Mouse (Mus musculus): ENCODE measurements at regions not wholly inside any gene's neighbourhood (a gene's known extent, or its start where the extent isn't known, plus 50 kb on each side); places are given as distances from the start of the nearest gene placed in this dataset.

DNA sequence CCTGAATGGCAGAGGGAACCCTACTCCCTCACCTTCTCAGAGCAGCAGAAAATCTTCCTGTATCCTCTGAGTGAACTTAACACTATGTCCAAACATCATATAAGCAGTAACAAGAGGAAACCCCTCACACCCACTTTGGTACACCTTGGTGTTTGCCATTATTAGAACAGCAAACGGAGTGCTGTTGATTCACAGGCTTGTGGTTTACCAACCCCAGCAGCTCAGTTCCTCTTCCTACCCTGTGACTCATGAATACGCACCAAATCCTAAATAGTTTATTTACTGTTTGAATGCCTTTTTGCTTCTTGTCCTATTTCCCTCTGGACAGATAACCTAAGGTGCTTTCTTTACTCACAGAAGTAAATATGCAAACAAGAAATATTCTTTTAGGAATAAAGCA lies 233.3 kb downstream of the Foxa2 start:
- DNase-seq (ENCODE audit: low spot score in 2 of 2) = no peak

DNA sequence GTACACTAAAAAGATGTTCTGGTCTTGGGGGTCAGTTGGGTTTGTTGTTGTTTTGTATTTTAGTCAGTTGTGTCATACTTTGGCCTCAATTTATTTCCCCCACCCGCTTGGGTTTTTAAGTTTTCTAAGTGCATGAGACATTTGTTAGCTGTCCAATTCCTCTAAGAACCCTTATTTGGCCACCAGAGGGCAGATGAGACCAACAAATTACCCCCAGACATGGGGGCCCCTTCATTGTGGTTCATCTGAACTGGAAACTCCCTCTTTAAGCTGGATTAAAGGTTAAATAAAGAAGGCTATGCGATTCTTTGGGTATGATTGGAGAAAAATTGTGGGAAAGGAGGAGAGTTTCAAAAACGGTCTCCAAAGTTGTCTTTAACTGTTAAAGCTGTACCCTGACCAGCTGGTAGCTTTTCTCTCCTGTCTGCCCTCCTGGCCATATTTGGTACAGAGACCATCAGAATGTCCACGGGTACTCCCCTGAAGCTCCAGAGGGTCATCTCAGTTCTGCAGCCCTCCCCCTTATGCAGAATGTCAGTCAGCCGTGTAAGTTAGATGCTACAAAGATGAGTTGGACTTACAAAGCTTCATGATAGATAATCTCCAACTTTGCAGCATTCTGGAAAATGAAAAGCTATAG lies 238.6 kb downstream of the Foxa2 start:
- no peak for DNase-seq (ENCODE audit: low spot score in 2 of 2)

DNA sequence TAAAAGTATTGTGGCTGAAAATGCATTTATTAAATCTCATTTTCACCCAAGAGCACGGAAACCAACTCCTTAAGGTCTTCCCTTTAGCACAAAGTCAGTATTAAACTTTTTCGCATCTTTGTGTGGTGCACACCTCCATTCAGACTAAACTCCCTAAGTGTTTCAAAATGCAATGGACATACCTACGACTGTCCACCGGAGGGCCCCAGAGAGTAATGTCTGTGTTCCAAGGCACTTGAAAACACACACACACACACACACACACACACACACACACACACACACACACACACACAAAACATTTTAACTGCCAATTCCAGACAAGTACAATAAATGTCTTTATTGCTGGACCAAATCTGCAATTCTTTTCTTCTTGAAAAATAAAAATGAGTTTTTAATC lies 243.7 kb downstream of the Foxa2 start:
- no peak for DNase-seq (ENCODE audit: low spot score in 2 of 2)

DNA sequence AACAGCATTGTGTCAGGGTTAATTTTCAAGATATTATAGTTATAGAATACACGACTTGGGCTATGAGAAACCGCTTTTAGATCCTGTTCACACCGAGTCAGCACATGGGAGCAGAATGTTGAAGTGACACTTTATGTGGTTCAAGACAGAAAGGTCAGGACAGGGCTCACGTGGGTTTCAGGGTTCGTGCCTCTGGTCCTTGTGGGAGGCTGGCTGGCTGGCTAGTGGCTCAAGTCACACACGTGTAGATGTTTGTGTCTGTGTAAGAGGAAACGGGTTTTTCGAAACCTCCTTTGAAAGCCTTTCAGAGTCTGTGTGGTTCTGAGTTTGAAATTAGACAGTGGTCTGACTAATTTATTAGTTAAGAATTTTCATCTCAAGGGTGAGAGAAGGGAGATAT lies 255.3 kb downstream of the Foxa2 start:
- DNase-seq (ENCODE audit: low spot score in 2 of 2) = no peak

DNA sequence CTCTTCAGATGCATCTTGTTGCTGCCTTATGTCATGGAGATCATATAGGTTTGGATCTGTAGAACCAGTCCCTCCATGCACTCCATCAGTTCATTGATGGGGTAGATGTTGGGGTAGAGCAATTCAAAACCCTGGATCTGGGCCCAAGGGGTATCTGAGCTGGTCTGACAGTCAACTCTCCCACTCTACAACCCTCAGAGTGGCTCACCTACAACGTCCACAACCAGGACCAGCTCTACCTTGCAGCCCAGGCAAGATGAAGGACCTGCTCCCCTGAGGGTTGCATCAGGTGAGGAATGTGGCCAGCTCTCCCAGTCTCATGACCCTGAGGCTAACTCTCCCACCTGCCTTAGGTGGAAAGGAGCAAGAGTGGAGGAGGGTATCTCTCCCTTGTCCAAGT lies 256.9 kb downstream of the Foxa2 start:
- no peak for DNase-seq (ENCODE audit: low spot score in 2 of 2)

DNA sequence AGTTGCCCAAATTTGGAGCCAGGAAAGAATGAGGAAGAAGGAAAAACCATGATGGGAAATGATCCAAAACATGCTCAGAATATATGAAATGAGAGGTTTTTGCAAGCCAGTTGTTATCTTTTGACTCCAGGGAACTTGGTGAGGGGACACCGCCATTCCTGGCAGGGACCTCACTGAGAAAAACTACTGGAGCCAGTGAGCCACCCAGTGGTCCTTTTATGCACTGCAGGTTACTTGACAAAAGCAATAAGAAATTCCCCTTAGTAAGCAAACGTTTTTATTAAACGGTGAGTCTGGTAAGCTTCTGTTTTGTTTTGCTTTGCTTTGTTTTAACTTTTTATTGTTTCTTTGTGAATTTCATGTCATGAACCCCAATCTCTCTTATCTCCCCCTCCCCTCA lies 257.5 kb downstream of the Foxa2 start:
- DNase-seq (ENCODE audit: low spot score in 2 of 2) = no peak

DNA sequence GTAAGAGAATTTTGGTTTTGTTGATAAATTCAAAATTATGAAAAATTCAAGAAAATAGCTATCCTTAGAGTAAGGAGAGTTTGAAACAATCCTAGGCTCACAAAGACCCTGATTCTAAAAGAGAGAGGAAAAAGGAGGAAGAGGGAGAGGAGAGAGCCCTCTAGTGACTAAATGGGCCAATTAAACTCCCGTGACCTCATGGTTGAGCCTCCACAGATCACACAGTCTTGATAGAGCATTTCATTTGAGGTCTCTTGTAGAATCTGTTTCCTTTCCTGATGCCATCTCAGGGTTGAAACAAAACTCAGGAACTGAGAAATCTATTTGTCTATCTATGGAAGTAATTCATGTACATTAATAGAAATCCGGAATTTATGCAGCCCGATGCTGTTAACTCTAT lies 258.8 kb downstream of the Foxa2 start:
- no peak for DNase-seq (ENCODE audit: low spot score in 2 of 2)

DNA sequence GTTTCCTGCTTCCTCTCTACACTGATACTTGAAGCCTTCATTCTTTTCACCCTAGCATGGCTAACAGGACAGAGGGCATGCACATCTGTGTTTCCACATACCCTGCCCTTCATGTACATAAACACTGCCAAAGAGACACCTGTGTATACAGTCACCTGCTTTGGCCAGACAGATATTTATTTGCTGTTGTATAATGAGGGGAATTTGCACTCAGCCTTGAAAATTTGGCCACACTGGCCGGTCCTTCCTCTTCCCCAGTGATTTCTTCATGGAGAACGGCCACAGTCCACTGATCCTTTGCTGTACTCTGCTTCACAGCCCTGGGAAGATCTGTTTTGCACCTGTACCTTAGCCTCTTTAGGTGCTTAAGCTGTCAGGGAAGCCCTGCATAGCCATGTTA lies 264.3 kb downstream of the Foxa2 start:
- no peak for DNase-seq (ENCODE audit: low spot score in 2 of 2)

DNA sequence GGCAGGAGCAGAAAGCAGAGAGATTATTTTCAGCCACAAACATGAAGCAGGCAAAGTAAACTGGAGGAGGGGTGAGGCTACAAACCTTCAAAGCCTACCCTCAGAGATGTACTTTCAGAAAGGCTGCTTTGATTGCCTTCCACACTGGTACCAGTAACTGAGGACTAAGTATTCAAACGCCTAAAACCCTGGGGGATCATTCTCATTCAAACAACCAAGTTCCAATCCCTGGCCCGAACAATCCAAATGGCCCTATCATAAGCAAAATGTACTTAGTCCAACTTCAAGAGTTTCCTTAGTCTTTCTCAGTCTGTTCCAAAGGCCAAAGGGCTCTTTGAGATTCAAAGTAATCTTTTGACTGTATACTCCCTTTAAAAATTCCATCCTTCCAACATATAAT lies 270.5 kb downstream of the Foxa2 start:
- no peak for DNase-seq (ENCODE audit: low spot score in 2 of 2)

DNA sequence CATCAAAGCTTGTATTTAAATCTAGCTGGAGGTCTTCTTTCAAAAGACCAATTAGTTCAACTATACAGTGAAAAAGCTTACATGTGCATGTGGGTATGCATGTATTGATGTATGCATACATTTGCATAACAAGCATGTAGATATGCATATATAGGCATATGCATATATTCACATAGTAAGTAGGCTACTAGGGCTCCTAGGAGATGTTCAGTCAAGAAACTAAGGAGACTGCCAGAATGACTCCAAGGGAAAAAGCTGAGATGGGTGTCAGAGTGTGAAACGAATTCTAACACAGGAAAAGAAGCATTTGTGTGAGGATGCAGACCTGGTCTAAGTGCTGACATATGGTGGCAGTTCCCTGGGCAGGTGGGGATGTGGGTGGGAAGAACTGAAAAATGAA lies 274.2 kb downstream of the Foxa2 start:
- no peak for DNase-seq (ENCODE audit: low spot score in 2 of 2)

DNA sequence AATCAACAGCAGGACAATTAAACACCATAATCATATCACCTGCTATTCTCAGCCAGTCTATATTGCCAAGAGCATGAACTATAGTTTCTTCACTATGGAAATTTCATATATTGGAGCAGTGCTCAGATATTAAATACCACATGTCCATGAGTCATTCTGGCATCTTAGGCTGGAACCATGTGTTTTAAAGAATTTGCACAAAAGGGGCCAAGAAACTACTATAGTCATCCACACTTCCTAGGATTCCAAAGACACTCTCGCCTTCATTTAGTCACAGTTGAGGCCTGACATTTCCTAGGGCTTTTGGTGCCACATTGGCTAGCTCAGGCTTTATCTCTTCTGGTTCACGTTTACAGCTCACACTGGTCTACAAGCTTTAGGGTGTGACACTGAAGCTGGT lies 293.7 kb downstream of the Foxa2 start:
- DNase-seq (ENCODE audit: low spot score in 2 of 2) = no peak

DNA sequence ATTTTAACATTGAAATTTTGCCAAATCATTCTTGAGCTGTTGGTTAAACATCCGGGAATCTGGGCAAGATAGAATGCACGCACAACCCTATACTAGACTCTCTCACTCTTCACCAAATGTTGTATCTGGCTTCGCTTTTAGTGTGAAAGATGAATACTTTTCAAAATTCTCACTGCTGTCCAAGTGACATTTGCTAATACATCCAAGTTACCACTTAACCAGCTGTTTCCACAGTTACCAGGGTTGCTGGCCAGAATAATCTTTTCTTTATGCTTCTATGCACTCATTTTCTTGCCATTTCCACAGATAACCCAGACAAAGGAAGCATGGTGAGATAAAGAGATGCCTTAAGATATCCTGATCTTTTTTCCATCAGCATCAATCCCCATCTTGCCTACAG lies 294.9 kb downstream of the Foxa2 start:
- no peak for DNase-seq (ENCODE audit: low spot score in 2 of 2)

DNA sequence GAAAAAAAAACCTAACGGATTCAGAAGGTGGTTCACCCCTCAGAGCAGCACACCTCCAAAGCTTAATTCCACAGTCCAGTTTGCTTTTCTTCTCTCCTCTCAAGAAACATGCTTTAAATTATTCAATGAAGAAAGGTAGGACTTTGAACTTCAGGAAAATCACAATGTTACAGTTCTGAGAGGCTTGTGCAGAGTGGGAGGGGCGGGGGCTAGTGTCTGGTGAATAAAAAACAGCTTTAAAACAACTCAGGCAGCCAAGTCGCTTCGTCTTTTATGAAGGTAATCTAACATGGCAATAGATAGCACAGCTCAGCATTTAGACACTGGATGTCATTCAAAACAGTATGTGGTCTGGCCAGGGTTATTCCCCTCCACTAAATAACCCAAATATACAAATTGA lies 298.8 kb downstream of the Foxa2 start:
- no peak for DNase-seq (ENCODE audit: low spot score in 2 of 2)

DNA sequence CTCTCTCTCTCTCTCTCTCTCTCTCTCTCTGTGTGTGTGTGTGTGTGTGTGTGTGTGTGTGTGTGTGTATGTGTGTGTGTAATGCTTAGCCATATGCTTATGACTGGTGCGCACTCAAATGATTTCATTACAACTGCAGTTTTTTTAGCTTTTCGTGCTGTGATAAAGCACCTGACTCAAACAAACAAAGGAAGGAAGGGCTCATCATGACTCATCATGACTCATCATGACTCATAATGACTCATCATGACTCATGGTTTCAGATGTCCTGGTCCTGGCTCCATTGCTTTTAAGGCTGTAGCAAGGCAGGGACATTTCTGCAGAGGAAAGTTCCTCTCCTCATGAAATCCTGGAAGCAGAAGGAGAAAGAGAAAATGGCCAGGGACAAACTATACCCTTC lies 302.9 kb downstream of the Foxa2 start:
- DNase-seq (ENCODE audit: low spot score in 2 of 2) = no peak

DNA sequence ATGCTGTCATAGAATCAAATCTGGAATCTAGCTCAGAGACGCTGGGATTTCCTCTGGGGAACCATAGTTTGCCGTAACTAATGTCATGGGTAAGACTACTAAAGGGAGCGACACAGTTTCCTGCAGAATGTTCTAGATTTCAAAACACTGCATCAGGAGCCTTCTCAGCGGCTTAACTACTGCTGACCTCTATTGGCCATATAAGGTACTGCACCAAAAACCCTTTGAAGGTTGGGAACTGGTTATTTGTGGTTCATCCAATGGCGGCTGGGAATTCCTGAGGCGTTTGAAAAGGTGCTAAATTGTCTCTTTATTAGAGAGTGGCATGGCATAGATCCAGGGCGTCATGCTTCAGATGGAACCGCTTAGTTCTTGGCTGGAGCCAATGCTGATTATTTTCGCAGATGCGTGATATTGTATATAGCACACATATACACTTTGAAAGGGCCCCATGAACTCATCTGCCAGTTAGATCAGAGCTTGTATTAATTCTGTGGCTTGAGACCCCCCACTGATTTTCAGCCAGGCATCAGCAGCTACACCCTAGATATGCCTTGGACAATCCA lies 308.4 kb downstream of the Foxa2 start:
- no peak for DNase-seq (ENCODE audit: low spot score in 2 of 2)

DNA sequence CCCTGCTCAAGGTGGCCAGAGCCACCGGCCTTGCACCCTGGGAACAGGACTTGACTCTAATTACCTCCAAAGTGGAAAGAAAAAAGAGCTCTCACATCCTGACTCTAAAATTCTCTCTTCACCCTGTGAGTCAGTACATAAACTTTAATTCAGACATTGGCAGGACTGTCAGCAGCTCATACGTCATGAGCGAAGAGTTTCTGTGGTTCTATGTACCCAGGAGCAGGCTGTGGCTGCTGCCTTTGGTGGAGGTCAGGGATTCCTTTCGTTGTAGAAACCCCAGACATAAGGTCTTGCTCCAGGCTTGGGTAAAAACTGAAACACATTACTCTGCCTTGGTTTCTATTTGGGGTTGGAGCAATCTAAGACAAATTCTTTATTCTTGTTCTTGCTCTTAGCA lies 319.4 kb downstream of the Foxa2 start:
- DNase-seq (ENCODE audit: low spot score in 2 of 2) = no peak

DNA sequence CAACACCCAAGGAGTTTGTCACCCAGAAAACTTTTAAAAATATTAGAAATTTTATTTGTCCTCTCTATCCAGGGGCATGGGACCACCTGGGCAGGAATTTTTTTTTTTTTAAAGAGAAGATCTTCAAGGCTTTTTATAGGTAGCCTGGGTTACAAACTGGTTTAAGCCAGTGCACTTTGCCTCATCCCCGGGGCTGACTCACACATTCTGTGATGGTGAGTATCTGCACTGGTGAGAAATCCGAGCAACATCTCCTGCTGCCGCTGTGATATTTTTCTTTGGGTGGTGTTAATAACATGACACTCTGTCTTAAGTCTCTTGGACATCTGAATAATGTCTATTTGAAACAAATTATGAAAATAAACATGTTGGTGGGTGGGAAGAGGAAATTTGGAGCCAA lies 327.8 kb downstream of the Foxa2 start:
- DNase-seq (ENCODE audit: low spot score in 2 of 2) = no peak

DNA sequence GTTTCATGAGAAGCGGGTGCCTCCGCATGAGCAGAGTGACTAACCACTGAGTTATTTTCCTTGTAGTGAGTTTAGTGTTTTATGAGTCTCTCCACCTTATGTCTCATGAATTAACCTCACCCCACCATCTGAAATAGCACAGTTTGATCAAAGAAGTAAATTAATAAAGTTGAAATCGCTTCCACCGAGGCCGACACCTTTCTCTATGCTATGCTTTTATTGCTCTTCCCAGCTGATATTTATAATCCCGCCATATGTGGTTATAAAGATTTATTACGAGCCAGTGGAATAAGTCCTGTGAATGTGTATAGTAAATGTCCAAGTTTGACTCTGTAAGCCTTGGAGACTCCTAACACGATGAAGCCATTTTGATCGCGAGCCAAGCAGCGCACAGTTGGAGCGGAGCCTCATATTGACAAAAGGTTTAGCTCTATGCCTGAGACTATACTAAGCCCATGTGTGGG lies 329.3 kb downstream of the Foxa2 start:
- no peak for DNase-seq (ENCODE audit: low spot score in 2 of 2)

DNA sequence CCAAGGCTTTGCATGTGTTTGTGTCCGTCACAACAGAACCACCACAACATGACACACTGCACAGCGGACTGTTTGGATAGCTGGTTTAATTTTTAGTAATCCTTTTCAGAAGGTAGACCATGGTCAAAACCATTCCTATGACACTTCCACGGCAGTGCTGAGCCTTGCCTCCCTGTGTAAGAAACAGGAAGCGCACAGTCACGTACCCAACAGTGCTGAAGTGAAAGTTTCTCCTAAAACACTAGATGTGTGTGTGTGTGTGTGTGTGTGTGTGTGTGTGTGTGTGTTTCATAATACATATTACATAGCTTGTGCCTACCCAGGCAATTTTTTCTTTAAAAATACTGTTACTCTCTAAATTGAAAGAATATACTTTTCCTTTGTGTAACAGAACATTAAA lies 331.0 kb downstream of the Foxa2 start:
- DNase-seq (ENCODE audit: low spot score in 2 of 2) = no peak

DNA sequence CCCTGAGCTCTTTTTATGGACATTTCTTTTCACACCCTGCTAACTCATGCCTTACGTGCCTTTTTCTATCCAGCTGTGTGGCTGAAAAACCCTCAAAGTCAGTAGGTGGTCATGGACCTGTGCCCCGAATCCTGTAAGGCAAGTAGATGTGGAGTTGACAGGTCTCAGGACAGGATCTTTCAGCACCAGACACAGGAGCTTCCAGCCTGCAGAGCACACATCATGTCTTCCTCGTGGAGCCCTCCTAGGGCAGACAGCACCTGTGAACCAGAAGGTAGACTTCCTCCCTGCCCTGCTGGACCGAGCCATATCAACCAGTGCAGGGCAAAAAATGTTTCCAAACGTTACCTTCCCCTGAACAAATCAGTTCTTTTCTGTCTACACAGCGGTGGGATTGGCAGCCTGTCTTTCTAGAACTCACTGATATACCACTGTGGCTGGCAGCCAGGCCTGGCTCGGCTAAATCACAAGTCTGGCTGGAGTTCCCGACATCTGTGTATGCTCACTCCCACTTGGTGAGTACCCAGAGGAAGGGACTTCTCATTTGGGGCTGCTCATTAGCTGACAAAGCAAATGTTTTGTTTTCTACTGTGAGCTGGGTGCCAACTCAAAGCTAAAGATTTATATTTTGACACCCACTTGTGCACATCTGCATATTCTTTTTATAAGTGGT lies 336.0 kb downstream of the Foxa2 start:
- DNase-seq (ENCODE audit: low spot score in 2 of 2) = no peak

DNA sequence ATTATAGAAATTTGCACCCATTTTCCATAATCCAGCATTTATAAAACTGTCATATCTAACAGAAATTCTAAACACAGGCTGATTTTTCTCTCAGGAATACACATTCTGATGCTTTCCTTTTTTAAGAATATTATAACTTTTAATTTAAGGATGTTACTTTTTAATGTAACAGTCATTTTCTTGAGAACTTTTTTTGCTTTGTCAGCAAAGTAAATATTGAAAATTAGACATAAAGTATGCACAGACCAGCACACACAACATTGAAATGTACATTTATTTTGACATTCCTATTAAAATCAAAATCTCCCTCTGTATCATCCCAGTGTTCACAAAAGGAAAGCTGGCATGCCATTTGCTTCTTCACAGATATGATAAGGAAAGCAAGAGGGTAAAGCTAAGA lies 337.0 kb downstream of the Foxa2 start:
- no peak for DNase-seq (ENCODE audit: low spot score in 2 of 2)

DNA sequence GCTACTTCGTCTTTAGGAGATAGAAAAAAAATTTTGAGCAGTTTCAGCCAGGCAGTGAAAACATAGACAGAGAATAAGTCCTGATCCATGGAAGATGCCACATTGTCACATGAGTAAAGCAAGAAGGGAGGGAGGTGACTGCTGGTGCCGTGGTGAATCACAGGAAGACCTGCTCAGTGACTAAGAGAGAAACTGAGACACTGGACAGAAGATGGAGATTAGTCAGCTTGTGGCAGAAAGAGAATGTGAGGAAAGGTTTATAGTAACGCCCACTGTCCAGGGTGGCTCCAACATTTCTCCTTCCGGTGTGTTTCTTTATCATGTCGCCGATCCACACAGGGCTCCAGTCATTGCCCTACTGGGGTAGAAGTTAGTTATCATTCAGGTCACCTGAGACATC lies 339.6 kb downstream of the Foxa2 start:
- no peak for DNase-seq (ENCODE audit: low spot score in 2 of 2)

DNA sequence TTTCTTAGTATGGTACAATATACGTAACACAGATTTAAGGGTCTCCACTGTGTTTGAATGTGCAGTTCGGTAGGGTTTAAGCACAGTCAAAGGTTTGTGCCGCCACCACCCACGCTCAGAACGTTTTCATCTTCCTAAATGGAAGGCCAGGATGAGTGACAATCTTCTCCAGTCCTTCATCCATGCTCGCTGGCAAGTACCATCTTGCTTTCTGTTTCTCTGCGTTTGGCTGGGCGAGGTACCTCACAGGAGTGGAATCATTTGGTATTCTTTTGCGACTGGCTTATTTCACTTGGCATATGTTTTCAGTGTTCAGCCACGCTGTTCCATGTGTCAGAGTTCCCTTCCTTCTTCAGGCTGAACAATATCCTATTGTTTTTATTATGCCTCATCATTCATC lies 342.3 kb downstream of the Pax1 start:
- DNase-seq (ENCODE audit: low spot score in 2 of 2) = no peak

Measured in natural killer cell, adult 2 months (primary cell).